Mouse (Mus musculus) CH12.LX (cell line): ENCODE results near the gene Ttc25.

Source experiments
- BHLHE40 ChIP-seq: IDR thresholded peaks from 2 replicates; pipeline ENCODE4 v1.6.1; 2011; ENCODE audit warnings: mild to moderate bottlenecking, low read depth, low read length, improper control_type of control experiment
- CHD1 ChIP-seq: IDR thresholded peaks from 2 replicates; pipeline ENCODE4 v1.6.1; 2012; ENCODE audit warnings: low read depth, low read length, improper control_type of control experiment, inconsistent platforms
- CTCF ChIP-seq, 2 experiments: IDR thresholded peaks in 1 of 2; conservative IDR thresholded peaks in 1 of 2; 2 replicates each; pipeline ENCODE4 v1.5.1; 2011 to 2012; ENCODE audit warnings: low read depth in 2 of 2, low read length in 2 of 2, improper control_type of control experiment in 1 of 2, inconsistent platforms in 1 of 2, mild to moderate bottlenecking in 1 of 2, moderate library complexity in 1 of 2
- E2F4 ChIP-seq: IDR thresholded peaks from 2 replicates; pipeline ENCODE4 v1.6.1; 2011; ENCODE audit warnings: low read depth, low read length, improper control_type of control experiment; ENCODE audit not compliant: insufficient replicate concordance
- EP300 ChIP-seq: IDR thresholded peaks from 2 replicates; pipeline ENCODE4 v1.6.1; 2011; ENCODE audit warnings: low read length, improper control_type of control experiment
- HCFC1 ChIP-seq: IDR thresholded peaks from 2 replicates; pipeline ENCODE4 v1.6.1; 2012; ENCODE audit warnings: low read depth, mild to moderate bottlenecking, inconsistent platforms, low read length, improper control_type of control experiment
- KAT2A ChIP-seq: IDR thresholded peaks from 2 replicates; pipeline ENCODE4 v1.6.1; 2012; ENCODE audit warnings: low read length, improper control_type of control experiment, inconsistent platforms; ENCODE audit not compliant: insufficient replicate concordance
- MAFK ChIP-seq: IDR thresholded peaks from 2 replicates; pipeline ENCODE4 v1.6.1; 2011; ENCODE audit warnings: low read length, improper control_type of control experiment; ENCODE audit not compliant: insufficient replicate concordance
- NELFE ChIP-seq: IDR thresholded peaks from 2 replicates; pipeline ENCODE4 v1.6.1; 2011; ENCODE audit warnings: low read depth, low read length, improper control_type of control experiment
- POLR2A ChIP-seq: IDR thresholded peaks from 2 replicates; pipeline ENCODE4 v1.6.1; 2011; ENCODE audit warnings: low read depth, mild to moderate bottlenecking, improper control_type of control experiment, low read length
- POLR2AphosphoS2 ChIP-seq: IDR thresholded peaks from 2 replicates; pipeline ENCODE4 v1.6.1; 2011; ENCODE audit warnings: low read depth, low read length, improper control_type of control experiment
- RAD21 ChIP-seq: IDR thresholded peaks from 2 replicates; pipeline ENCODE4 v1.6.1; 2011; ENCODE audit warnings: low read depth, mild to moderate bottlenecking, low read length, improper control_type of control experiment, moderate library complexity
- TBP ChIP-seq: conservative IDR thresholded peaks from 2 replicates; pipeline ENCODE4 v1.6.1; 2011; ENCODE audit warnings: low read depth, low read length, improper control_type of control experiment

DNA sequence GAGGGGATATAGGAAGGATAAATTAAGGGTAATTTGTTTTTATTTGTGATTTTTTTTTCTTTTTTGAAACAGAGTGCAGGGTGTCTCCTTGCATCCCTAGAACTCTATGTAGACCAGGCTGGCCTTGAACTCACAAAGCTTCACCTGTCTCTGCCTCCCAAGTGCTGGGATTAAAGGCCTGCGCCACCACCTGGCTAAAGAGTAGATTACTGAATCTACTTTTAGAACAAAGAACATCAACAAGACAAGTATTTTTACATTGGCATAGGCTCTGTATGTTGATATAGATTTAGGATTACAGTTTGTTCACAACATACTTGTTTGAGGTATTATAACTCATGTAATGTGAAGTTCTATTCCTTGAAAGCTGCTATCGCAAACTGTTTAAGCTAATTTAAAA is 34.9 kb upstream of the Ttc25 start:
- TF ChIP-seq HCFC1 (no peak), TBP (no peak), POLR2A (no peak), BHLHE40 (no peak), POLR2AphosphoS2 (no peak), CHD1 (no peak), CTCF (conservative IDR thresholded peaks at IDR 0.05 in 1 of 2, IDR thresholded peaks at IDR 0.05 in 1 of 2; ENCODE audit: low read depth in 2 of 2, low read length in 2 of 2) (peak in 1 of 2 experiments; percentile 55; a peak in 2 of 4 replicates), EP300 (no peak), E2F4 (no peak), MAFK (no peak), RAD21 (no peak; the same call in none of the 2 replicates), NELFE (no peak), KAT2A (no peak)
